In the genomic region with DNA sequence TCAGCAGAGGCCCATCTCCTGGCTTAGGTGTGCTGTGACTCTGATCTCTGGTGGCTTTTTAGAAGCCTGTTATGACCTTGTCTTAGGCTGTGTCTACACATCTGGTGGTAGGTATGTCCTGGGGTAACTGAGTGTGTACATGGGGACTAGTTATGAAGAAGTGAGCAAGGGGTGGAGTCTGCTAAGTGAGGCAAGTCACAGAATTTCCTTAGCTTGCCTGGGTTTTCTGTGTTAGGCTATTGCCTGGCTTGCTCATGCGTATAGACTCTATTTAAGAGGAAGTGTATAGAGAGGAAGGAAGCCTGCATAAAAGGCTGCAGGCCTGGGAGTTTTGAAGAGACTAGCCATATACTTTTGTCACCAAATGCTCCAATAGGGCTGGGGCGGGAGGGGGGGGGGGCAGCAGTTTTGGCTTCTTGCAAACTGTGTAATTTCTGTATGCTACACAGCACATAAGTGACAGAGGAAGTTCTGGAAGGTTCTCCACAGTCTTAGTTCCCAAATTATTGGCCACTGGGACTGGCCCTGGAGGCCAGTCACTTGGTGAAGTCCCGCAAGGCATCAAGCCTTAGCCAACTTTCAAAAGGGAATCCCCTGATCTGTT, we compare ENCODE assay signal across 8 mouse cellular contexts. TPM values are rescaled to one million over a fixed set of nuclear protein-coding genes. Genes with fewer than 3 reads are reported as not detected.
A peak's percentile ranks its signal among the peaks of the same experiment; 100 is the strongest.
DNase-seq lines count a peak whose midpoint lies in the region; ATAC-seq and TF ChIP-seq lines count a peak whose summit lies in the region.

No protein-coding gene starts in this region.

- H3K36me3 ChIP-seq in heart, embryonic 15.5 days, result no peaks in the 10 kb centered on the region
- H3K36me3 ChIP-seq in liver, embryonic 14.5 days (replicated peaks; ENCODE audit: control insufficient read depth, insufficient read depth, low read depth), result peaks cover 2% of the 10 kb centered on the region
- H3K36me3 ChIP-seq in neural tube, embryonic 13.5 days, result no peaks in the 10 kb centered on the region

- H3K27ac ChIP-seq in bone marrow, adult 2 months (ENCODE audit: control insufficient read depth, insufficient read depth, low read depth, low read length, poor library complexity), result peak overlapping the region; percentile 98
- peak overlapping the region; percentile 54; the same call in 1 of the 2 replicates for H3K27ac ChIP-seq in heart, embryonic 15.5 days
- H3K27ac ChIP-seq in liver, embryonic 14.5 days, result peak overlapping the region; percentile 92
- peak overlapping the region; percentile 49; the same call in 1 of the 2 replicates for H3K27ac ChIP-seq in neural tube, embryonic 13.5 days (replicated peaks)

- peaks cover 2% of the 10 kb centered on the region for H3K4me1 ChIP-seq in bone marrow, adult 2 months (ENCODE audit: control insufficient read depth, insufficient read depth, low read length)
- peaks cover 13% of the 10 kb centered on the region for H3K4me1 ChIP-seq in heart, embryonic 15.5 days (replicated peaks)
- peaks cover 31 to 37% of the 10 kb centered on the region in 2 experiments for H3K4me1 ChIP-seq in liver, embryonic 14.5 days (replicated peaks; ENCODE audit: control insufficient read depth in 2 of 2, insufficient read depth in 2 of 2, low read length in 1 of 2)
- H3K4me1 ChIP-seq in neural tube, embryonic 13.5 days (replicated peaks), result peaks cover 17% of the 10 kb centered on the region

- peak overlapping the region; percentile 93 for H3K4me2 ChIP-seq in heart, embryonic 15.5 days
- peak overlapping the region; percentile 89 for H3K4me2 ChIP-seq in liver, embryonic 14.5 days (ENCODE audit: low read depth)
- peak overlapping the region; percentile 88 for H3K4me2 ChIP-seq in neural tube, embryonic 13.5 days

- peaks cover 6% of the 10 kb centered on the region; the same call in 1 of the 2 replicates for H3K27me3 ChIP-seq in heart, embryonic 15.5 days
- H3K27me3 ChIP-seq in liver, embryonic 14.5 days (ENCODE audit: control insufficient read depth, insufficient read depth, low read length), result no peaks in the 10 kb centered on the region; the same call in 1 of the 2 replicates
- H3K27me3 ChIP-seq in neural tube, embryonic 13.5 days, result peaks cover 11% of the 10 kb centered on the region; the same call in 1 of the 2 replicates

- 0% methylated on average over 3 of the region's 3 CpGs for WGBS in bone marrow, adult 2 months
- WGBS in heart, embryonic 15.5 days, result 56% methylated on average over 3 of the region's 3 CpGs
- 13% methylated on average over 3 of the region's 3 CpGs for WGBS in liver, embryonic 14.5 days (ENCODE audit: insufficient replicate concordance)
- 72% methylated on average over 3 of the region's 3 CpGs for WGBS in neural tube, embryonic 13.5 days

- peak overlapping the region; percentile 97 for H3K4me3 ChIP-seq in bone marrow, adult 2 months (replicated peaks; ENCODE audit: control insufficient read depth, low read depth, low read length)
- peak overlapping the region; percentile 58 for H3K4me3 ChIP-seq in heart, embryonic 15.5 days
- peak overlapping the region; percentile 96 for H3K4me3 ChIP-seq in liver, embryonic 14.5 days (ENCODE audit: insufficient read depth in 1 of 2, low read depth in 2 of 2, low read length in 2 of 2)
- H3K4me3 ChIP-seq in neural tube, embryonic 13.5 days, result peak overlapping the region; percentile 49

- TF ChIP-seq EP300 in liver, embryonic 14.5 days (IDR thresholded peaks at IDR 0.05; ENCODE audit: low read depth), result no peak

- no peak for ATAC-seq in heart, embryonic 15.5 days (replicated peaks; ENCODE audit: insufficient number of reproducible peaks, insufficient read depth, low FRiP score, low read depth)
- ATAC-seq in liver, embryonic 14.5 days (ENCODE audit: insufficient read depth), result peak; percentile 2
- peak; percentile 25 for ATAC-seq in neural tube, embryonic 13.5 days (ENCODE audit: low read depth)

- no peak for TF ChIP-seq POLR2A in bone marrow, adult 2 months (IDR thresholded peaks at IDR 0.05; ENCODE audit: borderline replicate concordance, control insufficient read depth, low read depth, low read length)

- H3K9me3 ChIP-seq in heart, embryonic 15.5 days (replicated peaks), result no peaks in the 10 kb centered on the region
- no peaks in the 10 kb centered on the region for H3K9me3 ChIP-seq in liver, embryonic 14.5 days (ENCODE audit: control insufficient read depth, low read length)
- H3K9me3 ChIP-seq in neural tube, embryonic 13.5 days, result no peaks in the 10 kb centered on the region

- no peak for TF ChIP-seq CTCF in bone marrow, adult 2 months (IDR thresholded peaks at IDR 0.05; ENCODE audit: control insufficient read depth, insufficient read depth, low read length)
- TF ChIP-seq CTCF in liver, embryonic 14.5 days (IDR thresholded peaks at IDR 0.05; ENCODE audit: low read depth), result no peak

- peak; percentile 78 for DNase-seq in CD4-positive helper T cell, adult 2 months (ENCODE audit: low read depth, low spot score)
- DNase-seq in liver, embryonic 14.5 days (ENCODE audit: low read depth in 3 of 3, low spot score in 3 of 3), result peak in 2 of 3 experiments; percentile 52 to 62
- no peak for DNase-seq in Muller cell, postnatal 12 days (ENCODE audit: inconsistent ontology term)
- DNase-seq in left cerebral cortex, adult 9 months (ENCODE audit: low spot score in 2 of 2), result no peak
- no peak for DNase-seq in urinary bladder, postnatal 4 days (ENCODE audit: low spot score in 2 of 2)

- H3K9ac ChIP-seq in heart, embryonic 15.5 days, result 0 out of 2 replicates have a peak overlapping the region, but pooled peaks have one; percentile 54
- H3K9ac ChIP-seq in liver, embryonic 14.5 days (replicated peaks), result peak overlapping the region; percentile 71
- no peak overlapping the region for H3K9ac ChIP-seq in neural tube, embryonic 13.5 days

RNA-seq across cellular contexts. Expression of gene Itga4, which starts 0.5 kb away (rescaled TPM):
- polyA plus RNA-seq in bone marrow, adult 2 months (2011; ENCODE audit: insufficient read depth, insufficient read length, low replicate concordance, missing spikeins), result 20.3 and 26.9 TPM in 2 replicates
- polyA plus RNA-seq in heart, embryonic 15.5 days (2015; fragmentation: Nextera tagmentation; extraction: Ambion mirVana), result 2.7 and 8.1 TPM in 2 replicates
- polyA plus RNA-seq in liver, embryonic 14.5 days (2012; rRNA removed), result 18.2 and 18.6 TPM in 2 replicates
- polyA plus RNA-seq in liver, embryonic 14.5 days (2014; fragmentation: Nextera tagmentation; extraction: Ambion mirVana), result 27.0 and 27.6 TPM in 2 replicates
- polyA plus RNA-seq in neural tube, embryonic 13.5 days (2015; fragmentation: Nextera tagmentation; extraction: Ambion mirVana), result 5.4 and 5.5 TPM in 2 replicates

Comparison
In these comparisons a context has a peak if more than half of its experiments do, and no peak if none do; other contexts are left out.
1. DNase-seq: peak in CD4-positive helper T cell, adult 2 months (single experiment) and liver, embryonic 14.5 days (2 of 3); none in Muller cell, postnatal 12 days (single experiment), left cerebral cortex, adult 9 months (0 of 2) and urinary bladder, postnatal 4 days (0 of 2).
2. Peak in every context shown above with its lines, with median percentiles within 50 percentile points of each other: H3K27ac ChIP-seq, H3K4me3 ChIP-seq and H3K4me2 ChIP-seq.